Mouse (Mus musculus): ENCODE results near the gene Ephb3. TPM values are rescaled to one million over a fixed set of nuclear protein-coding genes. Genes with fewer than 3 reads are reported as not detected.

Gene Ephb3
- total and polyA plus RNA-seq, 2 experiments from 2014 or later: 6.8 to 9.6 TPM

GRCm38 (mm10) chr16:21211501-21211900, 6.9 kb downstream of the Ephb3 start:
- H3K9ac ChIP-seq (replicated peaks; ENCODE audit: low read depth, low read length): no peak overlapping the region
- no peak for DNase-seq (ENCODE audit: low spot score)
- no peak for TF ChIP-seq CTCF (IDR thresholded peaks at IDR 0.05; ENCODE audit: low read depth)
- TF ChIP-seq EP300 (IDR thresholded peaks at IDR 0.05; ENCODE audit: low read depth): no peak
- peak overlapping the region; percentile 39 for H3K4me3 ChIP-seq (ENCODE audit: low read depth, low read length)
- H3K36me3 ChIP-seq (replicated peaks; ENCODE audit: control insufficient read depth, insufficient read depth, low read length): no peaks in the 10 kb centered on the region
- H3K9me3 ChIP-seq (replicated peaks; ENCODE audit: control insufficient read depth, low read length): no peaks in the 10 kb centered on the region
- WGBS: 75% methylated on average over 4 of the region's 4 CpGs
- ATAC-seq (ENCODE audit: insufficient read depth, low read depth): no peak
- H3K27me3 ChIP-seq (ENCODE audit: control insufficient read depth, insufficient read depth, low read length): no peaks in the 10 kb centered on the region
- H3K4me1 ChIP-seq (ENCODE audit: control insufficient read depth, insufficient read depth): peaks cover 41% of the 10 kb centered on the region
- H3K4me2 ChIP-seq (ENCODE audit: low read depth, low read length): peak overlapping the region; percentile 70
- 0 out of 2 replicates have a peak overlapping the region, but pooled peaks have one; percentile 57 for H3K27ac ChIP-seq (ENCODE audit: low read depth)

GRCm38 (mm10) chr16:21212369-21212768, 7.8 kb downstream of the Ephb3 start:
- DNase-seq (ENCODE audit: low spot score): no peak
- Histone ChIP-seq H3K9me3 (replicated peaks; ENCODE audit: control insufficient read depth, low read length) (no peaks in the 10 kb centered on the region), H3K36me3 (replicated peaks; ENCODE audit: control insufficient read depth, insufficient read depth, low read length) (peaks cover 5% of the 10 kb centered on the region; the same call in 1 of the 2 replicates), H3K4me2 (ENCODE audit: low read depth, low read length) (no peak overlapping the region), H3K4me1 (ENCODE audit: control insufficient read depth, insufficient read depth) (peaks cover 42% of the 10 kb centered on the region), H3K4me3 (ENCODE audit: low read depth, low read length) (no peak overlapping the region), H3K27me3 (ENCODE audit: control insufficient read depth, insufficient read depth, low read length) (no peaks in the 10 kb centered on the region), H3K9ac (replicated peaks; ENCODE audit: low read depth, low read length) (no peak overlapping the region), H3K27ac (ENCODE audit: low read depth) (no peak overlapping the region)
- ATAC-seq (ENCODE audit: insufficient read depth, low read depth): no peak
- 53% methylated on average over 1 of the region's 1 CpGs for WGBS
- TF ChIP-seq CTCF (IDR thresholded peaks at IDR 0.05; ENCODE audit: low read depth) (no peak), EP300 (IDR thresholded peaks at IDR 0.05; ENCODE audit: low read depth) (no peak)

GRCm38 (mm10) chr16:21213939-21214338, 9.4 kb downstream of the Ephb3 start:
- H3K9ac ChIP-seq (replicated peaks; ENCODE audit: low read depth, low read length): no peak overlapping the region
- H3K9me3 ChIP-seq (replicated peaks; ENCODE audit: control insufficient read depth, low read length): no peaks in the 10 kb centered on the region
- no peak for ATAC-seq (ENCODE audit: insufficient read depth, low read depth)
- DNase-seq (ENCODE audit: low spot score): no peak
- H3K4me3 ChIP-seq (ENCODE audit: low read depth, low read length): no peak overlapping the region
- no peak overlapping the region for H3K4me2 ChIP-seq (ENCODE audit: low read depth, low read length)
- WGBS: 85% methylated on average over 7 of the region's 7 CpGs
- H3K27ac ChIP-seq (ENCODE audit: low read depth): no peak overlapping the region
- H3K27me3 ChIP-seq (ENCODE audit: control insufficient read depth, insufficient read depth, low read length): no peaks in the 10 kb centered on the region
- H3K4me1 ChIP-seq (ENCODE audit: control insufficient read depth, insufficient read depth): peaks cover 37% of the 10 kb centered on the region
- H3K36me3 ChIP-seq (replicated peaks; ENCODE audit: control insufficient read depth, insufficient read depth, low read length): peaks cover 21% of the 10 kb centered on the region
- no peak for TF ChIP-seq EP300 (IDR thresholded peaks at IDR 0.05; ENCODE audit: low read depth)

GRCm38 (mm10) chr16:21214803-21215202, 10.2 kb downstream of the Ephb3 start:
- Histone ChIP-seq H3K9ac (replicated peaks; ENCODE audit: low read depth, low read length) (no peak overlapping the region), H3K27ac (ENCODE audit: low read depth) (no peak overlapping the region), H3K4me1 (ENCODE audit: control insufficient read depth, insufficient read depth) (peaks cover 36% of the 10 kb centered on the region), H3K4me2 (ENCODE audit: low read depth, low read length) (no peak overlapping the region), H3K4me3 (ENCODE audit: low read depth, low read length) (no peak overlapping the region), H3K9me3 (replicated peaks; ENCODE audit: control insufficient read depth, low read length) (no peaks in the 10 kb centered on the region), H3K36me3 (replicated peaks; ENCODE audit: control insufficient read depth, insufficient read depth, low read length) (peaks cover 25% of the 10 kb centered on the region), H3K27me3 (ENCODE audit: control insufficient read depth, insufficient read depth, low read length) (no peaks in the 10 kb centered on the region)
- DNase-seq (ENCODE audit: low spot score) (peak; percentile 30), ATAC-seq (ENCODE audit: insufficient read depth, low read depth) (no peak)
- WGBS: 21% methylated on average over 17 of the region's 17 CpGs
- no peak for TF ChIP-seq EP300 (IDR thresholded peaks at IDR 0.05; ENCODE audit: low read depth)
- no peak for TF ChIP-seq CTCF (IDR thresholded peaks at IDR 0.05; ENCODE audit: low read depth)

- Histone ChIP-seq H3K4me1 (ENCODE audit: control insufficient read depth, insufficient read depth) (peaks cover 30% of the 10 kb centered on the region), H3K9me3 (replicated peaks; ENCODE audit: control insufficient read depth, low read length) (no peaks in the 10 kb centered on the region), H3K36me3 (replicated peaks; ENCODE audit: control insufficient read depth, insufficient read depth, low read length) (peaks cover 35% of the 10 kb centered on the region), H3K27ac (ENCODE audit: low read depth) (no peak overlapping the region), H3K9ac (replicated peaks; ENCODE audit: low read depth, low read length) (no peak overlapping the region), H3K4me2 (ENCODE audit: low read depth, low read length) (no peak overlapping the region), H3K27me3 (ENCODE audit: control insufficient read depth, insufficient read depth, low read length) (no peaks in the 10 kb centered on the region), H3K4me3 (ENCODE audit: low read depth, low read length) (no peak overlapping the region)
- ATAC-seq (ENCODE audit: insufficient read depth, low read depth): peak; percentile 70
- peak; percentile 63 for DNase-seq (ENCODE audit: low spot score)
- WGBS: 18% methylated on average over 4 of the region's 4 CpGs
- no peak for TF ChIP-seq CTCF (IDR thresholded peaks at IDR 0.05; ENCODE audit: low read depth)
- TF ChIP-seq EP300 (IDR thresholded peaks at IDR 0.05; ENCODE audit: low read depth): no peak
Measured at GRCm38 (mm10) chr16:21216047-21216446, 11.5 kb downstream of the Ephb3 start.

- peaks cover 46% of the 10 kb centered on the region for H3K36me3 ChIP-seq (replicated peaks; ENCODE audit: control insufficient read depth, insufficient read depth, low read length)
- no peak for TF ChIP-seq EP300 (IDR thresholded peaks at IDR 0.05; ENCODE audit: low read depth)
- TF ChIP-seq CTCF (IDR thresholded peaks at IDR 0.05; ENCODE audit: low read depth): no peak
- peaks cover 22% of the 10 kb centered on the region for H3K4me1 ChIP-seq (ENCODE audit: control insufficient read depth, insufficient read depth)
- H3K4me2 ChIP-seq (ENCODE audit: low read depth, low read length): no peak overlapping the region
- no peak overlapping the region for H3K27ac ChIP-seq (ENCODE audit: low read depth)
- no peak for DNase-seq (ENCODE audit: low spot score)
- no peaks in the 10 kb centered on the region for H3K9me3 ChIP-seq (replicated peaks; ENCODE audit: control insufficient read depth, low read length)
- no peak overlapping the region for H3K9ac ChIP-seq (replicated peaks; ENCODE audit: low read depth, low read length)
- ATAC-seq (ENCODE audit: insufficient read depth, low read depth): no peak
- H3K4me3 ChIP-seq (ENCODE audit: low read depth, low read length): no peak overlapping the region
- 76% methylated on average over 14 of the region's 14 CpGs for WGBS
- no peaks in the 10 kb centered on the region for H3K27me3 ChIP-seq (ENCODE audit: control insufficient read depth, insufficient read depth, low read length)
Measured at GRCm38 (mm10) chr16:21217233-21217632, 12.7 kb downstream of the Ephb3 start.

Data from heart, postnatal 0 days (tissue).